In genomic region chr5:29854971-29855370, GRCm38 (mm10) we compare ENCODE assay signal across 28 mouse cellular contexts.
DNase-seq lines count a peak whose midpoint lies in the region; ATAC-seq and TF ChIP-seq lines count a peak whose summit lies in the region.
"Had no signal": no experiment of that assay in that cellular context is flagged by ENCODE, and none has a peak within 500 bp of the region (broad histone marks: within the 10 kb centered on the region; RNA-seq: fewer than 3 reads in every experiment).

No protein-coding gene starts in this region.

- intact Hi-C loops in heart, postnatal 14 days (cut with DNase I): loop anchor here (5.0 kb wide), 1 partner anchor 92 kb away; no protein-coding TSS in a partner anchor

- H3K4me2 ChIP-seq in liver, postnatal 0 days (ENCODE audit: low read depth, low read length): no peak overlapping the region
- H3K4me2 ChIP-seq in liver, embryonic 11.5 days: no peak overlapping the region
- peak overlapping the region; percentile 46 for H3K4me2 ChIP-seq in myocyte (ENCODE audit: low read depth)
- no peak overlapping the region for H3K4me2 ChIP-seq in hindbrain, embryonic 11.5 days (replicated peaks; ENCODE audit: low read depth, low read length)
- H3K4me2 ChIP-seq: embryonic facial prominence, embryonic 13.5 days; forebrain, embryonic 13.5 days; hindbrain, embryonic 12.5 days; hindbrain, embryonic 15.5 days had no signal

- WGBS in liver, postnatal 0 days (ENCODE audit: insufficient replicate concordance): 42% methylated on average over 1 of the region's 1 CpGs
- 53% methylated on average over 1 of the region's 1 CpGs for WGBS in liver, embryonic 11.5 days
- WGBS in hindbrain, embryonic 11.5 days: 83% methylated on average over 1 of the region's 1 CpGs

- TF ChIP-seq CTCF in liver, postnatal 0 days (IDR thresholded peaks at IDR 0.05; ENCODE audit: low read depth): no peak

- H3ac ChIP-seq in myocyte (ENCODE audit: control insufficient read depth, insufficient read length): no peak overlapping the region

- no peak for TF ChIP-seq EP300 in liver, postnatal 0 days (IDR thresholded peaks at IDR 0.05; ENCODE audit: low read depth)

- H3K36me3 ChIP-seq in liver, postnatal 0 days (replicated peaks; ENCODE audit: insufficient read depth, low read length): no peaks in the 10 kb centered on the region
- H3K36me3 ChIP-seq in liver, embryonic 11.5 days (ENCODE audit: control insufficient read depth, insufficient read depth, low read length): no peaks in the 10 kb centered on the region
- no peaks in the 10 kb centered on the region for H3K36me3 ChIP-seq in myocyte (ENCODE audit: control insufficient read depth, insufficient read depth)
- H3K36me3 ChIP-seq in hindbrain, embryonic 11.5 days (ENCODE audit: control insufficient read depth, insufficient read depth, low read length): no peaks in the 10 kb centered on the region
- H3K36me3 ChIP-seq: embryonic facial prominence, embryonic 10.5 days; embryonic facial prominence, embryonic 13.5 days; forebrain, embryonic 10.5 days; heart, embryonic 10.5 days; hindbrain, embryonic 12.5 days; hindbrain, embryonic 15.5 days had no signal

- ATAC-seq in liver, postnatal 0 days: no peak
- ATAC-seq in liver, embryonic 11.5 days (replicated peaks; ENCODE audit: low FRiP score): no peak
- ATAC-seq in hindbrain, embryonic 11.5 days (ENCODE audit: low FRiP score): no peak
- ATAC-seq: activated CD4-positive, CD25-positive, alpha-beta regulatory T cell, adult 4 months; CD4-positive, CD25-positive, alpha-beta regulatory T cell, adult 4 months; forebrain, embryonic 13.5 days; forebrain, embryonic 16.5 days; intestine, postnatal 0 days had no signal

- peak overlapping the region; percentile 57; the same call in 1 of the 2 replicates for H3K27ac ChIP-seq in liver, postnatal 0 days (ENCODE audit: low read depth)
- no peak overlapping the region for H3K27ac ChIP-seq in liver, embryonic 11.5 days (ENCODE audit: low read depth, low read length)
- H3K27ac ChIP-seq in brown adipose tissue, adult 24 weeks (replicated peaks; ENCODE audit: low read depth, low read length): peak overlapping the region; percentile 48; the same call in 1 of the 2 replicates
- H3K27ac ChIP-seq in hindbrain, embryonic 11.5 days (ENCODE audit: low read depth, low read length): no peak overlapping the region
- H3K27ac ChIP-seq: embryonic facial prominence, embryonic 10.5 days; embryonic facial prominence, embryonic 13.5 days; forebrain, embryonic 10.5 days; forebrain, embryonic 13.5 days; heart, embryonic 10.5 days; hindbrain, embryonic 12.5 days; hindbrain, embryonic 15.5 days had no signal

- H3K27me3 ChIP-seq in liver, postnatal 0 days (ENCODE audit: insufficient read depth, low read length): no peaks in the 10 kb centered on the region
- no peaks in the 10 kb centered on the region for H3K27me3 ChIP-seq in liver, embryonic 11.5 days (replicated peaks; ENCODE audit: control insufficient read depth, insufficient read depth, low read length)
- H3K27me3 ChIP-seq in myocyte (ENCODE audit: control insufficient read depth, insufficient read depth, insufficient read length): no peaks in the 10 kb centered on the region
- H3K27me3 ChIP-seq in hindbrain, embryonic 11.5 days (ENCODE audit: control insufficient read depth, insufficient read depth, low read length): no peaks in the 10 kb centered on the region
- H3K27me3 ChIP-seq: embryonic facial prominence, embryonic 13.5 days; forebrain, embryonic 13.5 days; hindbrain, embryonic 12.5 days; hindbrain, embryonic 15.5 days had no signal

- H3K79me2 ChIP-seq in myocyte (ENCODE audit: control insufficient read depth, insufficient read depth): no peaks in the 10 kb centered on the region

- peak; percentile 74 for DNase-seq in heart, adult 11 months
- no peak for DNase-seq in heart, postnatal 14 days
- DNase-seq in liver, postnatal 0 days: no peak
- DNase-seq in liver, embryonic 11.5 days (ENCODE audit: low spot score): no peak
- no peak for DNase-seq in adrenal gland, postnatal 10 days
- no peak for DNase-seq in hindbrain, embryonic 11.5 days (ENCODE audit: low spot score)
- DNase-seq: adrenal gland, adult 8-10 months; cerebellum, adult 11-12 months; cerebellum, adult 8-10 months; cerebellum, postnatal 10 days; cerebellum, postnatal 36 days; embryo, embryonic 11 days; gastrocnemius, postnatal 10 days; gastrocnemius, postnatal 36 days; heart, postnatal 4 days had no signal

- H3K9ac ChIP-seq in liver, postnatal 0 days (replicated peaks): no peak overlapping the region
- H3K9ac ChIP-seq in liver, embryonic 11.5 days (ENCODE audit: low read depth, low read length): no peak overlapping the region
- no peak overlapping the region for H3K9ac ChIP-seq in hindbrain, embryonic 11.5 days (ENCODE audit: low read depth, low read length)
- H3K9ac ChIP-seq: embryonic facial prominence, embryonic 13.5 days; forebrain, embryonic 13.5 days; hindbrain, embryonic 12.5 days; hindbrain, embryonic 15.5 days had no signal

- no peak overlapping the region for H3K4me3 ChIP-seq in liver, postnatal 0 days (ENCODE audit: low read depth, low read length)
- H3K4me3 ChIP-seq in liver, embryonic 11.5 days (ENCODE audit: low read depth, low read length): no peak overlapping the region
- no peak overlapping the region for H3K4me3 ChIP-seq in brown adipose tissue, adult 24 weeks (ENCODE audit: insufficient read depth, low read depth, low read length)
- no peak overlapping the region for H3K4me3 ChIP-seq in myocyte
- no peak overlapping the region for H3K4me3 ChIP-seq in hindbrain, embryonic 11.5 days (ENCODE audit: low read depth, low read length)
- H3K4me3 ChIP-seq: embryonic facial prominence, embryonic 10.5 days; embryonic facial prominence, embryonic 13.5 days; forebrain, embryonic 10.5 days; forebrain, embryonic 13.5 days; heart, embryonic 10.5 days; hindbrain, embryonic 12.5 days; hindbrain, embryonic 15.5 days had no signal

- peaks cover 6% of the 10 kb centered on the region for H3K4me1 ChIP-seq in liver, postnatal 0 days (ENCODE audit: insufficient read depth)
- H3K4me1 ChIP-seq in liver, embryonic 11.5 days (replicated peaks; ENCODE audit: control insufficient read depth, insufficient read depth, low read length): no peaks in the 10 kb centered on the region
- peaks cover 5% of the 10 kb centered on the region; the same call in 1 of the 2 replicates for H3K4me1 ChIP-seq in brown adipose tissue, adult 24 weeks (ENCODE audit: control insufficient read depth, insufficient read depth, insufficient read length, low read length)
- H3K4me1 ChIP-seq in hindbrain, embryonic 11.5 days (replicated peaks; ENCODE audit: control insufficient read depth, insufficient read depth, low read length): no peaks in the 10 kb centered on the region
- H3K4me1 ChIP-seq: embryonic facial prominence, embryonic 10.5 days; embryonic facial prominence, embryonic 13.5 days; forebrain, embryonic 10.5 days; forebrain, embryonic 13.5 days; heart, embryonic 10.5 days; hindbrain, embryonic 12.5 days; hindbrain, embryonic 15.5 days had no signal

- no peaks in the 10 kb centered on the region for H3K9me3 ChIP-seq in liver, postnatal 0 days (ENCODE audit: low read length)
- no peaks in the 10 kb centered on the region for H3K9me3 ChIP-seq in liver, embryonic 11.5 days (ENCODE audit: control insufficient read depth, low read length)
- H3K9me3 ChIP-seq in hindbrain, embryonic 11.5 days (ENCODE audit: control insufficient read depth, low read length): no peaks in the 10 kb centered on the region
- H3K9me3 ChIP-seq: embryonic facial prominence, embryonic 10.5 days; embryonic facial prominence, embryonic 13.5 days; forebrain, embryonic 10.5 days; forebrain, embryonic 13.5 days; heart, embryonic 10.5 days; hindbrain, embryonic 12.5 days; hindbrain, embryonic 15.5 days had no signal

- TF ChIP-seq POLR2A in myocyte (IDR thresholded peaks at IDR 0.05; ENCODE audit: insufficient read length, low read depth): no peak

TF ChIP-seq in myocyte, 11 proteins besides CTCF, POLR2A, EP300 and RAD21:
- 0 out of 2 replicates have a peak, but pooled peaks have one; percentile 24 for TF ChIP-seq CEBPB (IDR thresholded peaks at IDR 0.05; ENCODE audit: insufficient read depth, poor library complexity, severe bottlenecking)
- no peak for TF ChIP-seq TCF3 (IDR thresholded peaks at IDR 0.05; ENCODE audit: insufficient read length, low read depth)

Comparison
In these comparisons a context has a peak if more than half of its experiments do, and no peak if none do; other contexts are left out.
1. H3K27ac ChIP-seq: peak in liver, postnatal 0 days (single experiment) and brown adipose tissue, adult 24 weeks (single experiment); none in liver, embryonic 11.5 days (single experiment) and hindbrain, embryonic 11.5 days (single experiment).